Mouse (Mus musculus) midbrain, postnatal 0 days (tissue): ENCODE results near the gene Lmtk2. TPM values are rescaled to one million over a fixed set of nuclear protein-coding genes. Genes with fewer than 3 reads are reported as not detected.
A peak's percentile ranks its signal among the peaks of the same experiment; 100 is the strongest.

ENCODE experiments used
- ATAC-seq: fragments of 200-750 bp; cut with Nextera tagmentation; 2 replicates; pipeline ENCODE4 v1.8.0; 2017; ENCODE audit warnings: moderate number of reproducible peaks, mild to moderate bottlenecking, moderate TSS enrichment, moderate library complexity; ENCODE audit not compliant: low FRiP score
- DNase-seq: peaks from one replicate; pipeline ENCODE4 v3.0.0-alpha.2; 2015; ENCODE audit warnings: low spot score
- H3K27ac ChIP-seq: fragments of 300-500 bp; sonication (generic); 2 replicates; pipeline ENCODE4 v1.5.1; 2014; ENCODE audit warnings: low read depth, mild to moderate bottlenecking, low read length, mixed read lengths
- H3K27me3 ChIP-seq: fragments of 300-500 bp; sonication (generic); 2 replicates; pipeline ENCODE4 v1.6.1; 2014; ENCODE audit warnings: low read length, control low read depth, mixed read lengths; ENCODE audit not compliant: insufficient read depth
- H3K36me3 ChIP-seq: fragments of 300-500 bp; sonication (generic); 2 replicates; pipeline ENCODE4 v1.6.1; 2014; ENCODE audit warnings: low read length, control low read depth, mixed read lengths; ENCODE audit not compliant: insufficient read depth
- H3K4me1 ChIP-seq: fragments of 300-500 bp; sonication (generic); 2 replicates; pipeline ENCODE4 v1.6.1; 2014; ENCODE audit warnings: mild to moderate bottlenecking, control low read depth, antibody characterized with exemption, low read length, mixed read lengths; ENCODE audit not compliant: insufficient read depth
- H3K4me2 ChIP-seq: fragments of 300-500 bp; sonication (generic); 2 replicates; pipeline ENCODE4 v1.6.1; 2014; ENCODE audit warnings: low read depth, mild to moderate bottlenecking, low read length, mixed read lengths; ENCODE audit not compliant: poor library complexity, severe bottlenecking
- H3K4me3 ChIP-seq: fragments of 300-500 bp; sonication (generic); 2 replicates; pipeline ENCODE4 v1.5.1; 2014; ENCODE audit warnings: low read depth, mild to moderate bottlenecking, low read length, moderate library complexity
- H3K9ac ChIP-seq: fragments of 300-500 bp; sonication (generic); replicated peaks from 2 replicates; pipeline ENCODE4 v1.6.1; 2014; ENCODE audit warnings: mild to moderate bottlenecking, low read length, moderate library complexity, mixed read lengths; ENCODE audit not compliant: poor library complexity, severe bottlenecking
- H3K9me3 ChIP-seq: fragments of 300-500 bp; sonication (generic); 2 replicates; pipeline ENCODE4 v1.6.1; 2016; ENCODE audit warnings: low read length, control low read depth
- CTCF ChIP-seq: IDR thresholded peaks from 2 replicates; pipeline ENCODE4 v1.5.1; 2016; ENCODE audit warnings: antibody characterized with exemption, mild to moderate bottlenecking
- WGBS: fragments of 180-500 bp; shearing (Covaris S2); extraction: QIAGEN DNeasy Blood & Tissue Kit; methylation state at CpG from one replicate; pipeline ENCODE4 v1.1.7; 2014; 5-methylcytosine and 5-hydroxymethylcytosine counted together
- polyA plus RNA-seq: library from polyadenylated mRNA; unstranded; fragments of >200 nt; fragmentation: Nextera tagmentation; extraction: Ambion mirVana; gene quantifications from 2 replicates; pipeline ENCODE4 v1.2.1, GENCODE M21; 2015
- total RNA-seq: library from RNA; depleted of rRNA; stranded (reverse); fragments of >200 nt; gene quantifications from 2 replicates; pipeline ENCODE4 v1.2.3, GENCODE M21; 2014; rRNA removed

Lmtk2 gene
- total RNA-seq (67.2 and 69.9 TPM in 2 replicates), polyA plus RNA-seq (7.1 and 7.3 TPM in 2 replicates)

- Histone ChIP-seq H3K27ac (peak within 1 kb of the TSS; percentile 87), H3K4me3 (peak within 1 kb of the TSS; percentile 98), H3K4me1 (peaks cover 9% of the 10 kb centered on the region; the same call in 1 of the 2 replicates), H3K9me3 (no peaks in the 10 kb centered on the region), H3K27me3 (no peaks in the 10 kb centered on the region), H3K9ac (peak within 1 kb of the TSS; percentile 87), H3K36me3 (no peaks in the 10 kb centered on the region), H3K4me2 (peak within 1 kb of the TSS; percentile 63)
- peak; percentile 96 for TF ChIP-seq CTCF
- WGBS: under 1% methylated on average over 77 of the region's 90 CpGs
- peak; percentile 97 for DNase-seq
- peak; percentile 99 for ATAC-seq
Measured at GRCm38 (mm10) chr5:144100149-144100935, at the start of gene Lmtk2. Gene Lmtk2, plus strand, starts transcription at chr5:144100436.

DNA sequence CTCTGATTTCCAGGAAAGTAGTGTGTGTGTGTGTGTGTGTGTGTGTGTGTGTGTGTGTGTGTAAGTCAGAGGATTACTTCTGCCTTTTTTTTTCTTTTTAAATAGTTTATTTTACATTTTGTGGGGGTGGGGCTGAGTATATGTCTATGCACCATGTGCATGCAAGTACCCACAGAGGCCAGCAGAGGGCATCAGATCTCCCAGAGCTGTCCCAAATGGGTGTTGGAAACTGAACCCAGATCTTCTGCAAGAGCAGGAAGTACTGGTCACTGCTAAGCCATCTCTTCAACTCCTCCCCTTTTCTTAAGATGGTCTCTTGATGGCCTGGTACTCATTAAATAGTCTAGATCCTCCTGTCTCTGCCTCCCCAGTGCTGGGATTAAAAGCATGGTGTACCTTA, 49.0 kb upstream of the Lmtk2 start:
- no peak for ATAC-seq
- Histone ChIP-seq H3K4me3 (no peak overlapping the region), H3K27me3 (no peaks in the 10 kb centered on the region), H3K27ac (no peak overlapping the region), H3K9me3 (no peaks in the 10 kb centered on the region), H3K4me1 (no peaks in the 10 kb centered on the region), H3K36me3 (no peaks in the 10 kb centered on the region), H3K4me2 (no peak overlapping the region), H3K9ac (no peak overlapping the region)
- TF ChIP-seq CTCF: peak; percentile 23
- DNase-seq: no peak

DNA sequence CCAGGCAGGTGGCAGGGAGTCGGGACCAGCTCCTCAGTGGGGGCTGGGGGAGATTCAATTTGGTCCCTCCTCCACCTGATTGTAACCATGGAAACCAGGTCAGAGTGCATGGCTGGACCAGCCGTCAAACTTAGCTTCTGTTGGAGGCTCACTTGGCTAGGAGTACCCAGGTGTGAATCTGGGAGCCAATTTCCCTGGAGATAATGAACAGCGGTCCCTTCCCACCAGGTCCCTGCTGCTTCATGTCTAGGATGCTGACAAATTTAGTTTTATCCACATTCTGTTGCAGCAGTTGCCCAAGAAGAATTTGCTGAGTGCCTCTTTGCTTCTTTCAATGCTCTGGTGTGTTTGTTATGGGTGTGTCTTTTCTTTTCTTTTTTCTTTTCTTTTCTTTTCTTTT, 46.8 kb upstream of the Lmtk2 start:
- no peak overlapping the region for H3K27ac ChIP-seq
- ATAC-seq: no peak
- H3K4me3 ChIP-seq: no peak overlapping the region
- no peaks in the 10 kb centered on the region for H3K9me3 ChIP-seq
- no peak overlapping the region for H3K4me2 ChIP-seq
- H3K27me3 ChIP-seq: no peaks in the 10 kb centered on the region
- 52% methylated on average over 3 of the region's 3 CpGs for WGBS
- no peaks in the 10 kb centered on the region for H3K4me1 ChIP-seq
- no peaks in the 10 kb centered on the region for H3K36me3 ChIP-seq
- no peak overlapping the region for H3K9ac ChIP-seq
- DNase-seq: no peak
- TF ChIP-seq CTCF: no peak

DNA sequence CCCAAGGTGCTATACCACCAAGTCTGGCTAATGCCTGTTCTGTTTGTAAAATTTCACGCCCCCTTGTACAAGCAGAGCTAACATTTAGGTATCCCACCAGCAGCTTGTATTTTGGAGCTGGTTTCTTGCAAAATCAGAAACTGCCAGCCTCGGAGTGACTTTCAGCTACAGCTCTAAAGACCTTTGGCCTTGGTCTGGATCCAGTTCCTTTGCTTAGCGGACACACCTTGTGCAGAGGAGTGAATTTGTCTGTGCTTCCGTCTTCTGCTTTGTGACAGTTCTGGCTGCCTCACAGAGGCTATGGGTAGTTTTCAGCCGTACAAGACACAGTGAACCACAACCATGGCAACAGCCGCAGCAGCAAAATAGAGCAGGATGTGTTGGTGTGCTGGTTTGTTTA, 45.9 kb upstream of the Lmtk2 start:
- DNase-seq (no peak), ATAC-seq (no peak)
- 89% methylated on average over 6 of the region's 6 CpGs for WGBS
- Histone ChIP-seq H3K4me1 (no peaks in the 10 kb centered on the region), H3K4me3 (no peak overlapping the region), H3K4me2 (no peak overlapping the region), H3K27me3 (no peaks in the 10 kb centered on the region), H3K9ac (no peak overlapping the region), H3K27ac (no peak overlapping the region), H3K9me3 (no peaks in the 10 kb centered on the region), H3K36me3 (no peaks in the 10 kb centered on the region)
- TF ChIP-seq CTCF: no peak

- ATAC-seq (no peak), DNase-seq (no peak)
- no peak overlapping the region for H3K27ac ChIP-seq
- no peak for TF ChIP-seq CTCF
- H3K9me3 ChIP-seq: no peaks in the 10 kb centered on the region
- WGBS: 67% methylated on average over 5 of the region's 5 CpGs
- H3K4me3 ChIP-seq: no peak overlapping the region
- H3K27me3 ChIP-seq: no peaks in the 10 kb centered on the region
- no peak overlapping the region for H3K4me2 ChIP-seq
- H3K4me1 ChIP-seq: no peaks in the 10 kb centered on the region
- H3K9ac ChIP-seq: no peak overlapping the region
- H3K36me3 ChIP-seq: no peaks in the 10 kb centered on the region
Measured at GRCm38 (mm10) chr5:144064093-144064492, 36.1 kb upstream of the Lmtk2 start.

- no peaks in the 10 kb centered on the region for H3K36me3 ChIP-seq
- no peaks in the 10 kb centered on the region for H3K27me3 ChIP-seq
- no peak overlapping the region for H3K9ac ChIP-seq
- no peak overlapping the region for H3K4me2 ChIP-seq
- WGBS: 82% methylated on average over 2 of the region's 2 CpGs
- no peaks in the 10 kb centered on the region for H3K4me1 ChIP-seq
- ATAC-seq (no peak), DNase-seq (no peak)
- no peak for TF ChIP-seq CTCF
- no peaks in the 10 kb centered on the region for H3K9me3 ChIP-seq
- H3K4me3 ChIP-seq: no peak overlapping the region
- no peak overlapping the region for H3K27ac ChIP-seq
Measured at GRCm38 (mm10) chr5:144066036-144066435, 34.2 kb upstream of the Lmtk2 start.
